Mouse (Mus musculus) cerebellum, postnatal 14 days (tissue): ENCODE results near the gene Hrnr.

Experiments
- DNase-seq, 2 experiments: peaks; one replicate each; pipeline ENCODE4 v3.0.0; 2021; ENCODE audit warnings: mixed read lengths in 2 of 2

Gene Hrnr

DNA sequence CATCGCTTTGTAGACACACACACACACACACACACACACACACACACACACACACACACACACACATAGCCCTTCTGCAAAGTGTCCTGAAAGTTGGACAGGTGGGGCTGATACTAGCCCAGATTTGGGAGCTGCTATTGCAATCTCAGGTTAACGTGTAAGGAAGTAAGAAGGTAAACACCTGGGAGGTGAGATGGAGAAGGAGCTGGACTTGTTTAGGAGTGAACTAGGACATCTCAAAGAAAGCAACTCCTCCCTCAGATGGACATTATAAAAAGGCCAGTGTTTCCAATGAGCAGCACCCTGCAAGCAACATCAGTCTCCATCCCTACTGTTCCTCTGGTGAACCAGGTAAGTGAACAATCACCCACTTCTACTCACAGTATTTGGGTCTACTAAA lies at the start of gene Hrnr:
TSS of gene Hrnr (plus strand) at position 301 of the 400 bp plus-strand sequence.
- DNase-seq = no peak

DNA sequence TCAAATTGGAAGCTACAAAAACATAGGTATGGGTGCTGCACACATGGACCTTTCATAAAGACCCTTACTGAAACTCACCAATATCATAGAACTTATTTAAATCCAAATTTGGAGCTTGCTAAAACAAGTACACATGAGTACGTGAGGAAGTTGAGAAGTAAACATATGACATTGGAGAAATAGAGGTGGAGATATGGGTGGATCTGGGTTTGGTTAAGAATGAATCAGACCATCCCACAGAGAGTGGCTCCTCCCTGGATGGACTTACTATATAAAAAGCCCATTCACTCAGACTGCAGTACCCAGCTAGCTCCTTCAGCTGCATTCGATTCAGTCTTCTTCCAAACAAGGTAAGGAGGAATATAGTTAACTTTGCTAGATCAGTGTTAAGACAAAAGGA lies 46.3 kb upstream of the Hrnr start, which contains the start of gene Flg:
TSS of gene Flg (plus strand) at position 301 of the 400 bp plus-strand sequence.
- DNase-seq = no peak

DNA sequence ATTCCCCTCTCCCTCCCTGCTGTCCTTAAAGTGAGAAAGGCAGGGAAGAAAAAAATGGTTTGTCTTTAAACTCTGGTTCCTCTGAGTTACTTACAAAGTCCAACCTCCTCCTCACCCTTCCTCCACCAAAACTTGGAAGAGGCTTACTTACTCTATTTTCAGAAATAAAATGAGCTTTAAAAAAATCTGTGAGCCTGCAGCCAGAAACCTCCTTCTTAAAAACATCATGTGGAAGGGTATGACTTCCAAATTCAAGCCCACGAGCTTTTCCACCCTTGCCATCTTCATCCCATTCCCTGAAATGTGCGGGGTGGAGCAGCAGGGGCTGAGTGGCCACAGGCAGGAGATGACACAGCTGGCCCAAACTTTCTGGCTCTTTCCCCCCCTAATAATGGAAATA lies 22.0 kb upstream of the Hrnr start:
- DNase-seq = no peak

DNA sequence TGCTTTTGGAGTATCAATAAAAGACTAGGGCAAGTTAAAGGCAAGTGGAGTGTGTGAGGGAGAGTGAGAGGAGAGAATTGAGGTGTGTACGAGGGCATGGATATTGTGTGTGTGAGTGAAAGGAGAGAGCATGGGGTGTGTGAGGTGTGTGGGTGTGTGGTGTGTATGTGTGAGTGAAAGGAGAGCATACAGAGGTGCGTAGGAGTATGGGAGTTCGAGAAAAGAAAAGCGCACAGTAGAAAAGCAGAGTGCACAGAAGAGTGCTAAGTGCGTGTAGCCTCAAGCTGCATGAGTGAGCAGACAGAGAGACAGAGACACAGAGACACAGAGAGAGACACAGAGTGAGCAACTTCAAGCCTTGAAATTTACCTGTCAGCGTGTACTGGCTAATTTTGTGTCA lies 19.7 kb upstream of the Hrnr start:
- no peak for DNase-seq

DNA sequence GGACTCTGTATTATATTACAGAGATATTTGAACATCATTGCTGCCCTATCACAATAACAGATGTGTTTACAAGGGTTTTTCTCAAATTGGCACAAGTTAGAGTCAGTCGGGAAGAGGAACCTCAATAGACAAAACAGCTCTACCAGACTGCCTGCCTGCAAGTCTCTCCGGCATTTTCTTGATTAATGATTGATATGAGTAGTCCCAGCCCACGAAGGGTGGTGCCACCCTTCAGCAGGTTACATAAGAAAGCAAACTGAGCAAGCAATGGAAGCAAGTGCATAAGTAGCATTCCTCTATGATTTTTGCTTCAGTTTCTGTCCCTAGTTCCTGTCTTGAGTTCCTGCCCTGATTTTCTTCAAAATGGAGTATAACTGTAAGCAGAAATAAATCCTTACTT lies 17.7 kb upstream of the Hrnr start:
- no peak for DNase-seq

DNA sequence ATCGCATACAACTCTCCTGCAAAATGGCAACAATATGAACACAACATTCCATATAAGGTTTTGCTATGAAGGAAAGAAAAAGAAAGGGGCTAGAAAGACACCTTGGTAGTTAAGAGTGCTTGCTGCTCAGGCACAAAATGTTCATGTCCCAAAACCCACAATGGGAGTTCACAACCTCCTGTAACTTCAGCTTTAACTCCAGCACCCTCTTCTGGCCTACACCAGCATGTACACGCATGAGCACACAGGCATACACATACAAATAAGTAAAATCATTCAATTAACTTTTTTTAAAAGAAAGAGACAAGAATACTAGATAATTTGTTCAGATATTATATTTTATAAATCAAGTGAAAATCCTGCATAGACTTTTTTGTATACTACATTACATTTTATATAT lies 13.4 kb upstream of the Hrnr start:
- DNase-seq = no peak

DNA sequence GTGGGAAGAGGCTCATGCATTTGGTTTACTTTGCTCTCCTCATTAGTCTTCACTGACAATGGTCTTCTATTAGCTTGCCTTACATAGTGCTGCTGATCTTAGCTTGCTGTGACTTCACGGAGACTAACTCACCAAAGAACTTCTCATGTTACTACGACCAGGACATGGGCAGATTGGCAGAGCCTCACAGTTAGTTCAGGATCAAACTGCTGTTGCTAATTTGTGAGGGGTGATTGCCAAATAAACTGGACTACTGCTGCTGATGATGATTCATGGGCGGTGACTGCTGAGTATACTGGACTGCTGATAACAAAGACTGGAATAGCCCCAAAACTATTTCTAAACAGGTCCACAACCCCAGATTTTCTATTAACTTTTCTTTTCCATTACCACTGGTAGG lies 8.2 kb upstream of the Hrnr start:
- DNase-seq = no peak

DNA sequence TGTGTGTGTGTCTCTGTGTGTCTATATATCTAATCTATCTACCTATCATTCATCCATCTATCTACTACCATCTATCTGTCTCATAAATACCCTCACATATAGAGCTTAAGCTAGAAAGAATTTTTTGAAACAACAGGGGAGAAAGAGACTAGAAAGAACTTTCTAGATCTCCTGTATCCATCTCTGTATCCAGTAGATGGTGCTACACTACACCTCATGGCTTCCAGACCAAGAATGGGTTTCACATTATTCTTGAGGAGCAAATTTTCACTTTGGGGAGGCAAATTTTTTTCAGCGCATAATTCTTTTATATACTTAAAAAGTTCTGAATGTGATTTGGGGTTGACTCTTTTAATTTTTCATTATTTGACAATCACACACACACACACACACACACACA lies 5.2 kb upstream of the Hrnr start:
- no peak for DNase-seq

DNA sequence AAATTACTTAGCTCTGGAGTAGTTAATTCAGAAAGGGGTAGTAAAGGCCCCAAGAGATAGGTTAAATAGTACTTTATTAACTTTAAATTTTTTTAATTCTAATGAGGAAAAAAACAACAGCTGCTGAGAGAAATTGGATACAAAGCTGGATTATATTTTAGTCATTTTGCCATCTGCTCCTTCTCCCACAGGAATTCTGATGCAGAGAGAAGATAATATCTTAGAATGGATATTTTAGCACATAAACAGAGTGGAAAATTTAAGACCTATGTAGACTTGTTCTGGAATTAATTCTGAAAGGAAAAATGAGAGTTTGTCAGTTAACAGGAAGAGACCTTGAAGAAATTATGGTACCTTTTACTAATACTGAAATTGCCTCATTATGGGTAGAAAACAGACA lies 18.2 kb downstream of the Hrnr start:
- DNase-seq = no peak

DNA sequence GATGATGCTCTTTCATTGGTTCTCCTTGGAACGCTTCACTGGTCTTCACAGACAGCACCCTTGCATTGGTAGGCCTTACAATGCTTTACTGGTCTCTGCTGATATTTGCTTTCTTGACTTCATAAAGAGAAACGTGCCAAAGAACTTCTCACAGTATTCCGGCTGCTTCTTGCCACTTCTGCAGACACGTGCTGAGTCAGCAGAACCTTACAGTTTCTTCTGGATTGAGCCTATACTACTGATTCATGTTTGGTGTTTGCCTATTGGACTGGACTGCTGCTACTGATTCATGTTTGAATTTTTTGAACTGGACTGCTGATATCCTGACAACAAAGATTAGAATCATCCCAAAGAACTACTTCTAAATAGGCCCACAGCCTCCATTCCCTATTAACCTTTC lies 20.5 kb downstream of the Hrnr start:
- DNase-seq = no peak

DNA sequence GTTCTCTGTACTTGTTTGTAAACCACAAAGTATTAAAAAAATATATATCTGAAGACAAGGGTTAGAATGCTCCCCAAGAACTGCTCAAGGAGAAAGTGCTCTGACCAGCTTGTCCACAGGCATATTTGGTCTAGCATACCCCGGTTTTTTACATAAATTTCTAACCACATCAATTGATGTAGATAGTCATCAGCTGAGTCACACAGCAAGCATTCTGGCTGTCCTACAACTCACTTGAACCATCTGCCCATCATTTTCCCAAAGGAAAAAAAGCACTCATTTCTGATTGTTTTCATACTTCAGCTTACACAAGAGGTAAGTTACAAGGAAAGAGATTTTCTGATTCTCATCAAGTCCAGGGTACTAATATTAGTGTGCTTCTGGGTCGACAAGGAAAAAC lies 27.3 kb downstream of the Hrnr start:
- no peak for DNase-seq

DNA sequence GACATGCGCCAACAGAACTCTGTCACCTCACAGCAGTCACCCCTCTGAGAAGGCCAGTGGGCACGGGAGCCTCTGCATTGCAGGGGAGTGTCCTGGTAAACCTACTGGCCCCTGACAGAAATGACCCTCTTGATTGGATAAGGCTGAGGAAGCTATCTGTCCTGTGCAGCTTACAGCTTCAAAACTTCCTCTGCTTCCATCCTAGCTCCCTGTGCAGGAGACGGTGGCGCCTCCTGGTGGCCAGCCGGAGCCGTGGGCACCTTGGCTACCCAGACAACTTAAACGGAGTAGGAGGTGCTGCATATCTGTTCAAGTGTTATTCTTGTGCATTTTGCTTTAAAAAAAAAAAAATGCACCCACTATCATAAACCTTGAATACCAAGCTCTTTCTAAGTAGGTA lies 40.5 kb downstream of the Hrnr start:
- peak; percentile 46 to 71 for DNase-seq

DNA sequence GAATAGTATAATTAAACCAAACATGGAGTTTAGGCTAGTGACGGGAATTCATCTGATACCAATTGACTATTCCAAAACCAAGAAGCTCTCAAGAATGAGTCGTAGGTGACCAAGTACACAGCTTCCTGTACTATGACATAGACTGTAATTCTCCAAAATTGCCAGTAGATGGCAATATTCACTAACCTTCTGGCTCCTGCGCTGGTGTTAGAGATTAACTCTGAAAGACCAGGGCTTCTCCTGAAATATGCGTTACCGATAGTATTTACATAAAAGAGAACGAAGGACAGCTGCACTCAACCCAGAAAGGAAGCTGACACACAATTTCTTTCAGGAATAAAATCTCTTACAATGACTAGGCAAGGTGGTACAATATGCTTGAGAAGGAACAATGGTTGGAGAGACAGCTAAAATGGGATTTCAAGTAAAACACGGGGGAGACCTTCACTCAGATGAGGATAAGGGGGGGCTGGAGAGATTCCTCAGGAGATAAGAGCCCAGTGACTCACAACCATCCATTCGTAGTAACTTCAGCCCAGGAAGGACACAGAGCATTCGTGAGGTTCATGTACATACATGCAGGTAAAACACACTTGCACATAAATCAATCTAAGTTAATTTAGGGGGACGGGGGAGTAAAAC lies 42.5 kb downstream of the Hrnr start:
- peak; percentile 4 to 49 for DNase-seq

DNA sequence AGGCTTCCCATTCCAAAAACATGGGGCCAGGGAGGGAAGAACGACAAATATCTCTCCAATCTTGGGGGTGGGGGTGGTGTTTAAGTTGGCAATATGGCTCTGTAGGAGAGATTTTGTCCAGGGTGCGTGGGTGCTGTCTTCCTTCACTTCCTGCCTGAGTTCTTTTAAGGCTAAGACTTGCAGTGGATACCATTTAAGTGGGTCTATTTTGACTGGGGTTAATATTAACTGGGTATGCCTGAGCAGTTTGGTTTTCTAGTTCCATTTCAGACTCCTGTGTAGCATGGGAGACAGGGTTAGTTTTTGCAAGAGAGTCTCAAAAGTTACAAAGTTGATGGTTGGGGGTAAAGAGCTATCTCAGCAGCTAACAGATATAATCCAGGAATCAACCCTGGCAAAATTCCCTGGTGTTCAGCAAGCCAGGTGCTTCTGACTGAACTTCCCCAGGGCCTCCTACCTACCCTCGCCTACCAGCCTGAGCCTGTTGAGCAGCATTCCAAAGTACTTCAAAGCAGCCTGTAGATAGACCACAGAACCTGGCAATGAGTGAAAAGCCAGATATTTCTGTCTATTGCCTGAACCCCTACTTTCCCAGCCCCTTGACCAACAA lies 47.5 kb downstream of the Hrnr start:
- no peak for DNase-seq

DNA sequence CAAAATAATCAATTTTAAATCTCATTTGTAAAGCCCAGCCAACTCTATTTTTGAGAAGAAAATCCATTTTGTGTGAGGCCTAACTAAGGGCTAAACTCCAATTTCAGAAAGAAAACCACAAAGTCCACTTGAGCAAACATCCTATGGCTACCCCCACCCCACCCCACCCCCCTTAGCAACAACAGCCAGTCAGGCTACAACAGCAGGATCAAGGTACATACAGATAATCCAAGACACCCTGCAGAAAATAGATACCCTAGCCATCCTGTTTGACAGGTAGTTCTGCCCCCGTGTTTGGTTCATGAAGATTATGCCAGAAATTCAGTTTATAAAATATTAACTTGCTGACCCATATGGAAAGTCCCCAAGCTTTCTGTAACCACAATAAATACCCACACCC lies 48.6 kb downstream of the Hrnr start:
- no peak for DNase-seq

DNA sequence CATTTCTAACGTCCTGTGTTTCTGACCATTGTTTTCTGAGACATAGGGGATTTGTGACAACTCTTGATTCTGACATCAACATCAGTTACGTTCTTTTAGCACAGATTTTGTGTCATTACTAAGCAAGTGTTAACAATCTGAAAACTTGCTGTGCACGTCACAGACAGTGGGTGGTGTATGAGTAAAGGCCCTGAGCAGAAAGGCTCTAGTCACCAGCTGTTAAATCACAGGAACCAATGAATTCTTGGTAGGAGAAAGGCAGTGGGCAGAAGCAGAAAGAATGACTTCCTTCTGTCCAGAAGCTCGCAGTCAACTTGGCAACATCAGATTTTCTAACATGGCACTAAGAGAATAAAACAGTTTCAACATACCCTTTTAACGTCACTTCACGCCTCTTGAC lies 53.9 kb downstream of the Hrnr start:
- no peak for DNase-seq

DNA sequence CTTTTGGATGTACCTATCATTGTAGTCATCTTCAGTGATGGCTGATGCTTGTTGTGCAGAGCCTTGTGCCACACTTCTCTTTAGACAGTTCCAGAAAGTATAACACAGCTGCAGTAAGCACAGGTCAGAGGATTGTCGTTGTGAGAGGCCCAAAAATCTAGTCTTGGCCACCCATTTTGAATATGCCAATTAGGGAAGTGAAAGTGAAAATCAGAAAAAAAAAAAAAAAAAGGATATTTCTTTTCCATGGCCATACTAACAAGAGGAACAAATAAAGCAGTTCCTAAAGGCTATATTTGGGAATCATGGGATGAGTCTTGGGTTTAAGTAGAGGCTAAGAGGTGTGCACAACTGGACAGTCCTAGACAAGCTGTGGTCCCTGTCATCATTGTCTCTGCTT lies 55.6 kb downstream of the Hrnr start:
- no peak for DNase-seq

DNA sequence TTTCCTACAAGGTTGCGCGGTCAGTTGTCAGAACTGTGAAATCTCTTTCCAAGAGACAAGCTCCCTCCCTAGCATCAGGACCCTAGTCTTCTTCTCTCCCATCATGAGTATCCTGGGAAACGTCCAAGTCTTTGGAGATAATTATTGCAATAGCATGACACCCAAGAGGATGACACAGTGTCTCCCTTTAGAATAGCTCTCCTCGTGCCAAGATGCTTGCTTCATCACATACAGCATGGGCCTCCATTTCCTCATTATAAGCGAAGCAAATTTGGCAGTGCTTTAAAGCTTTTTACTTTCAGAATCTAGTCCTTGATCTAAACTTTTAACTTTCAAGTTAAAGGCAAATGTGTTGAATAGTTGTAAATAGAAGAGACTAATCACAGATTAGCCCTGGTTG lies 56.1 kb downstream of the Hrnr start:
- DNase-seq = no peak

DNA sequence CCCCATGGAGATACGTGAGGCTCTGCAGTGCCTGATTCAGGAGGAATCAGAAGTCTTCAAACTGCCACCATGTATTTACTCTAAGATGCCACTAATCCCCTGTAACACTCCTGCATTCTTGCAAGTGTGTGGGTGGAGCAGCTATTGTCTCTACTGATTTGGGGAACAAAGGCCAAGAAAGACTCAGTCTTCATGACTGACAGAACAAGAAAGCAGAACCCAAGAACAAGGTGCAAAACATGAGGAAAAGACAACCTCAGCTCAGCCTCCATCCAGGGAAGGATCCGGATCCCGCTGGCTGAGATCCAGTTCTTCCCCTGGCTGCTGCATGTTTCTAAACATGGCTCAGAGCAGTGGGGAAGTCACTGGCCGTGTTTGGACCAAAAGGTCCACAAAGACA lies 58.6 kb downstream of the Hrnr start:
- peak; percentile 13 to 20 for DNase-seq
